Mouse (Mus musculus) layer of hippocampus, adult 9-11 months (tissue): ENCODE results near the gene Nrp1.

Experiments
- DNase-seq: peaks from one replicate; pipeline ENCODE4 v3.0.0; 2022

Nrp1 gene

DNA sequence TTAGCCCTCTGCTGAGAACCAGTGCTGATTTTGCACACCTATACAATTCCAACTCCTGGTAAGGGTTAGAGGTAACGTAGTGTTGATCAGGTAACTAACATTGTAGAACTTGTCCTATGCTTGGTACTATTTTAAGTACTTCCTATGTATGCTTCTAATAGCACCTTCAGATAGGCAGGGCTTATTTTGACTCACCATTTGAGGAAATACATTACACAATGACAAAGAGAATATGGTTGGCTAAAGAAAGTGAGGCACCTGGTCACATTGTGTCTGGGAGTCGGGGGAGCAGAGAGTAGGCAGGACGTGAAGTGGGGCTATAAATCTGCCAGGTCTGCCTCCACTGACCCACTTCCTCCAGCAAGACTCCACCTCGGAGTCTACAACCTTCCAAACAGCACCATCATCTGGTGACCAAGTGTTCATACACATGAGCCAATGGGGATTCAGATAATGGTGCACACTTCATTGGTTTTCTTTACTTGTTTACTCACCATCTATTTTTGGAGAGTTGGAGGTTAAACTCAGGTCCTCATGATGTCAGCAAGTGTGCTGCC is 159.2 kb downstream of the Nrp1 start:
- no peak for DNase-seq

- DNase-seq = no peak
Measured at GRCm38 (mm10) chr8:128519366-128519765, 161.0 kb downstream of the Nrp1 start.

GRCm38 (mm10) chr8:128523825-128524224 is 165.4 kb downstream of the Nrp1 start:
- DNase-seq = no peak

GRCm38 (mm10) chr8:128525912-128526311 is 167.5 kb downstream of the Nrp1 start:
- DNase-seq = no peak

- DNase-seq = no peak
Measured at GRCm38 (mm10) chr8:128528591-128529383, 170.4 kb downstream of the Nrp1 start.

DNA sequence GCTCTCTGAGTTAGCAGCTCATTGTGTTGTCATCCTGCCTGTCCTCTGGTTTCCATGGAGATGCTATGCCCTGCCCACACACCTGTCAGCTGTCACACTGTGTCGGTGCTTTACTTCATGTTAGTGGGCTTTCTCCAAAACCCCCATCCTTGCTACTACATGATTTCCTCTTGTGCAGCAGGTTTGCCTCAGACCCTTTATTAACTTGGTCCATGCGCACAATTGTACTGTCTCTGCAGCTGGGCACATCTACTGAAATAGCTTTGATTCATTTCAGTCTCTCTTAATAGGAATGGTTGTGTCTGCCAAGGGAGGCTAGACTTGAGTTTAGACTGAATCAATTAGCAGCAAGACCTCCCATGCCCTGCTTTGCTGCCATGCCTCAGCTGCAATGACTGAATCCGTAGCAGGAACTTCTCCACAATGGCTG is 176.1 kb downstream of the Nrp1 start:
- peak; percentile 32 for DNase-seq

GRCm38 (mm10) chr8:128535685-128536084 is 177.3 kb downstream of the Nrp1 start:
- no peak for DNase-seq

DNA sequence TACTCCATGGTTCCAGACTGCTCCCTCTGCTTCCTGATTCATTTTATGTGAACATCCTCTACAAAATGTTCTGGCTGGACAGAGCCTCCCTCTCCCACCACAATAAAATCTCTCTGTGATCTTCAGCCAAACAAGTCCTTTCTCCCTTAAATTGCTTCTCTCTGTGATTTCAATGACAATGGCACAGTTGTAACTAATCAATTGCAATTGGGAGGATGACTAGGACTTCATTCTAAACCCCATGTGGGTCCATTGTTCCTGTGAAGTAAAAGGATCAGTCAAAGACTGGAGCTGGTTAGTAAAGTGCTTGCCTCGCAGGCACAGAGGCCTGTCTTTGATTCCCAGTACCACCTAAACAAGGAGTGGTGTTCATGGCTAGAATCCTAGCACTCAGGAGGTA is 180.0 kb downstream of the Nrp1 start:
- DNase-seq = no peak

DNA sequence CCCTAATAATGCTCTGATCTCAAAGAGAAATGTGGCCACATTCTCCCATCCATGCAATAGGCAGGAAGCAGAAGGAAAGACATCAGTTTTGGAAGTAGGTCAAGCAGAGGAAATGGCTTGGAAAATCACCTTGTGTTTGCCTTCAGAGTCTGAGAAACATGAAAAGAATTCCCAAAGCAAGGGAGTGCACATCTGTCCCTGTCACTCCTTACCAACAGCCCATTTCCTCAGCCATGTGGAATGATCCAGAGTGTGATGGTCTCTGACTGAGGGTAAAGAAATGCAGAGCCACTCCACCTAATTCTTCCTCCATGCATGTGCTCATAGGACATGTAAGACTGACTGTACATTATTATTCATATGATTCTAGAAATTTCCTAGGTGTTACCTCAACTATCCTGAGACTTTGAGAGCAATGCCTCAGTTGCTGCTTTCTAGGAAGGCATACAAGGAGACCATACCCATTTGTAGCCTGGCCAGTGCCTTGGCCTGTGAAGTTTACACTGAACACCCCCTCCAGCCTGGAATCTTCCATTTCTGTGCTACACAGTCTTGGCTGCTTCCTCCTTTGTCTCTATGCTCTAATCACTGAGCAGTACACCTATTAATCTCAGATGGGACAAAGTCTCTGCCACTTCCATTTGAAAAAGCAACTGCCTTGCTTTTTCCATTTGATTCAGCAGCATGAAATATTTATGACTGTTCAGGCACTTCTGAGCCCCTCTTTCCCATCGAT is 183.1 kb downstream of the Nrp1 start:
- DNase-seq = no peak

GRCm38 (mm10) chr8:128544128-128544846 is 185.9 kb downstream of the Nrp1 start:
- no peak for DNase-seq

GRCm38 (mm10) chr8:128546287-128546686 is 187.9 kb downstream of the Nrp1 start:
- no peak for DNase-seq

DNA sequence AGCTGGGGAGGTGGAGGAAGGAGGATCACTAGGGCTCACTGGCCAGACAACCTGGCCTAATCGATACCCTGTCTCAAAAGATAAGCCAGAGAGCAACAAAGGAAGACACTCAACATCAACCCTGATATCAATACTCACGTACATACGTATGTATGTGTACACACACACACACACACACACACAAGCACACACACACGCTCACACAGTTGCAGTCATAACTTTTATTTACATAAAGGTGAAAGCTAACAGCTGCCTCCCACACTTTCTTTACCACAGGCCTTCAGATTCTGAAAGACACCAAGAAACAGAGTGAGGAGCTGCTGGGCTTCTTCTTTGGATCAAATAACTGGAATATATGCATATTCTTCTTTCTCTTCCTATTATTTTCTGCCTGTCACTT is 189.0 kb downstream of the Nrp1 start:
- no peak for DNase-seq

DNA sequence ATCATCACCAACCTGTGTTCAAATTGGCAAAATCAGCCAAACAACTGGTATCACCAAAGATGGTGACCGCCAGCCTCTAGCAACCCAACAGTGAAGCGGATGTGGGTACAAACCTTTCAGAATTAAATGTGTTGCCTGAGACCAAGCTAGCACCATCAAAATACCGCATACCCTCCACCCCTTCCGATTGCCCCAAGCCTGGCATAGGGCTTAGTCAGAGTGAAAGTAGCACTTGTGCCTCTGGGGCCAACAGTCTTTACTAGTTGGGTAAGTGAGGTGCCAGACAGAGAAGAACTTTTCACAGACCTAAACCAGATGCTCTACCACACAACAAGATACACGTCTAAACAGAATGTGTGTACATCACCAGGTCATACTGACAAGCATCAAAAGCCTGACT is 191.3 kb downstream of the Nrp1 start:
- DNase-seq = no peak

DNA sequence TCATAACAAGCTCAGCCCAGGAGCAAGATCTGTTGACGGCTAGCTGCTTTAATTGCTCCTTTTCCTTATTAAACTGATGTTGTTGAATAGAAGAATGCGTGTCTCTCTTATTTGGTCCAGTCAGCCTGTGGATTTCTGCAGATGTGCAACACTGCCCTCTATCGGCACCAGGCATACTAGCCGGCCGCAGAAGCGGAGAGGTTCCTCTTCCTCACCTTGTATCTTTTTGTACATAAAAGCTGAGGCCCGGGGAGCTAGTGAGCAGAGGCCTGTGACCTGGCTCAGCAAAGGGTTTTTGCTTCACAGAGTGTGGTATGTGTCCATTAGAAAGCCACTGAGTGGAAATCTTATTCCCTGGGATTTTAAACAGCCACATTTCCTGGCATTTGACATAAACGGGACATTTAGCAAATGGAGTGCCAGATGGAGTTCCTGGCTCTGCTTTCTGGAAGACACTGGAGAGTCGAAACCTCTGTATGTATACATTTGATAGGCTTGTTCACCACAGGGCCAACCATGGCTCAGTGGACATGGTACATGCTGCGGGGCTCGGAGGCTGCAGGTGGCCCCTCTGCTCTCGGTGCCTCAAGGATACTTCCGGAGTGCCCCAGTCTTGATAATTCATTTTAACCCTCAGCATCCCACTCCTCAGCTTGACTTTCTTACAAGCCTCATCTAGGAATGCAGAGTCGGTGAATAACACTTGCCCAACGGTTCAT is 193.2 kb downstream of the Nrp1 start:
- peak; percentile 25 for DNase-seq
